Mouse (Mus musculus) testis, adult 2 months (tissue): ENCODE data around the gene 2210407C18Rik.

Experiments used
- CTCF ChIP-seq: fragments of 200-500 bp; IDR thresholded peaks from 2 replicates; pipeline ENCODE4 v1.5.1; 2012; ENCODE audit warnings: low read depth, mild to moderate bottlenecking, inconsistent platforms, low read length, moderate library complexity; ENCODE audit not compliant: control insufficient read depth, insufficient read depth, insufficient replicate concordance
- POLR2A ChIP-seq: fragments of 200-500 bp; IDR thresholded peaks from 2 replicates; pipeline ENCODE4 v1.6.1; 2012; ENCODE audit warnings: low read depth, mild to moderate bottlenecking, inconsistent platforms, low read length, moderate library complexity; ENCODE audit not compliant: control insufficient read depth

- no peak for TF ChIP-seq POLR2A
- no peak for TF ChIP-seq CTCF
Measured at GRCm38 (mm10) chr11:58634878-58635277, 19.0 kb upstream of the 2210407C18Rik start.
